Mouse (Mus musculus): ENCODE data around the gene Tnxb.
A peak's percentile ranks its signal among the peaks of the same experiment; 100 is the strongest.

Tnxb gene

DNA sequence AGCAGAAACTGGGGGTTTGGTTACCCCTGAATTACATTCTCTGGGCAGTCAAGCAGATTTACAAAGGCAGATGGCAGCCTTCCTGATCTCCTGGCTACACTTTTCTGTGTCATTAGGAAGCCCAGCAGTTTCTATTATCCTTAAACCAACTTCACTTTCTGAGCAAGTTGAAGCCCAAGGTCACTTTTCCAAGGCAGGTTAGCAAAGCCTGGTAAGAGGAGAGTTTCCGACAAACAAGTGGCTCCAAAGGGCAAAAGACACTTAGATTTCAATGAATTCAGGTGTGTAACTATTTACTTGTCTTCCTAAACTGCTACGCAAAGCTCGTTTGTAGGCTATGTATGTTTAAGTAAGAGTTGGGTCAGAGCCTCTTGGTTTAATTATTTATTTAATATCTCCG, 27.0 kb upstream of the Tnxb start:
- DNase-seq (ENCODE audit: low spot score in 2 of 2) = no peak

DNA sequence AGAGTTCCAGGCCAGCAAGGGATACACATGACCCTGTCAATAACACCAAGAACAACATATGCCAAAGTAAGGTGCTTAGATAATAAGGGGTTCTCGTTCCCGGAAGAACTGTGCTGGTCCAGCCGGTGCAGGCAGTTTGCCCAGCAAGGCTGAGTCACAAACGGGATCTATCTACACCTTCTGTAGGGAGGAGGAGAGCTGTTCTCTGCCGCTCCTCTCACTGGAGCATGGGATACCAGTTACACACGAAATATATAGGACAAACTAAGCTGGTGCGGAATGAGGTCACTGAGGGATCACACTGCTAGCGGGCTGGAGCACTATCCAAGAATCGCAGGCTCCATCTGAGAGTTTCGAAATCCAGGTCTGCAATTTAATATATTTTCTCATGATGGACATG, 26.4 kb upstream of the Tnxb start:
- no peak for DNase-seq (ENCODE audit: low spot score in 2 of 2)

DNA sequence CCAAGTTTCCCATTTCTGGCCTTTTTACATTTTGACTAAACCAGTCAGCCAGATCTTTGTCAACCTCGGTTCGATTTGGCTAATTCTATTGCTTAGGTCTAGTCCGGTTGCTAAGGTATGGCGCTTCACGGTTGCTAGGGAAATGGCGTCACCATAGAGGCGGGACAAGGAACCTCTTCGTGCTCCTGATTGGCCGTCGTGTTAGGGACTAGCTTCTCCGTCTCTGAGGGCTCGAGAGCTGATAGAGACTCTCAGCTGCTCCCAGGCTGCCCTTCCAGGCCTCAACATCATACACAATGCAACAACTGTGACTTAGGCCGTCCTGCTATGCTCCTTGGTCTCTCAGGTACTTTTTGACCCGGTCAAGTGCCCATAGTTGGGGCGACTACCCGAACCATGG, 25.7 kb upstream of the Tnxb start, which contains the start of gene Fkbpl:
TSS of gene Fkbpl (plus strand) at position 157 of the 400 bp plus-strand sequence.
- peak; percentile 92 to 93 for DNase-seq (ENCODE audit: low spot score in 2 of 2)

DNA sequence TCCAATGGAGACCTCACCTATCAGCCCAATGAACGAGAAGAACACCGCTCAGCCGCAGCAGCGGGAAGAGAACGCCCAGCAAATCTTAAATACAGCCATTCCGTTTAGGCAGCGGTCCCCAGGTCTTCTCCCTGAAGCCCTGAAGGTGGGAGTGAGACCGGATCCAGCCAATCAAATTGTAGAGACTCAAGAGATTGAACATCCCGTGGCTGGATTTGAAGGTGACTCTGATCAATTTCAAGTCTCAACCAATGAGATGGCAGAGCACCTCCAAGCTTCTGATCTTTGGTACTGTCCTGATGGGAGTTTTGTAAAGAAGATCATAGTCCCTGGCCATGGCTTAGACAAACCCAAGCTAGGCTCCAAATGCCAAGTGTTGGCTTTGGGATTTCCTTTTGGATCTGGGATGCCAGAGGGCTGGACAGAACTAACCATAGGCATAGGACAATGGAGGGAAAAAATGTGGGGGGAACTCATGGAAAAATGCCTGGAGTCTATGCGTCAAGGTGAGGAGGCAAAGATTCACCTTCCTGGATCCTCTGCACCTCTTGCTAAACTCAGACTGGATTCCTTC, 25.0 kb upstream of the Tnxb start:
- DNase-seq (ENCODE audit: low spot score in 2 of 2) = no peak

DNA sequence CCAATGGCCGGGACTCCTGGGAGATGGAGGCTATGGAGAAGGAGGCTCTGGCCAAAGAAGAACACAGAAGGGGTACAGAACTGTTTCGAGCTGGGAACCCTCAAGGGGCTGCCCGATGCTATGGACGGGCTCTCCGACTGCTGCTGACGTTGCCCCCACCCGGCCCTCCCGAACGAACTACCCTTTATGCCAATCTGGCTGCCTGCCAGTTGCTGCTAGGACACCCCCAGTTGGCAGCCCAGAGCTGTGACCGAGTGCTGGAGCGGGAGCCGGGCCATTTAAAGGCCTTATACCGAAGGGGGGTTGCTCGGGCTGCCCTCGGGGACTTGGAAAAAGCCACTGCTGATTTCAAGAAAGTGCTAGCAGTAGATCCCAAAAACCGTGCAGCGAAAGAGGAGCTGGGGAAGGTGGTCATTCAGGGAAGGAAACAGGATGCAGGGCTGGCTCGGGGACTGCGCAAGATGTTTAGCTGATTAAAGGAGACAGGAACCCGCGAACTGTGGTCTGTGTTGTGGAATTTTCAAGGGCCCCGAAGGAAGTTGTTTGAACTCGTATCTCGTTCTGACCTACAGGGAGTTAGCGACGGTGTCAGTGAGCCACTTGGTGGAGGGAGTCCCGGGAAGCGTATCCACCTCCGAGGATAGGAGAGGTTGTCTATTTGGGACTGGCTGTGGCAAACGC, 24.4 kb upstream of the Tnxb start:
- no peak for DNase-seq (ENCODE audit: low spot score in 2 of 2)

DNA sequence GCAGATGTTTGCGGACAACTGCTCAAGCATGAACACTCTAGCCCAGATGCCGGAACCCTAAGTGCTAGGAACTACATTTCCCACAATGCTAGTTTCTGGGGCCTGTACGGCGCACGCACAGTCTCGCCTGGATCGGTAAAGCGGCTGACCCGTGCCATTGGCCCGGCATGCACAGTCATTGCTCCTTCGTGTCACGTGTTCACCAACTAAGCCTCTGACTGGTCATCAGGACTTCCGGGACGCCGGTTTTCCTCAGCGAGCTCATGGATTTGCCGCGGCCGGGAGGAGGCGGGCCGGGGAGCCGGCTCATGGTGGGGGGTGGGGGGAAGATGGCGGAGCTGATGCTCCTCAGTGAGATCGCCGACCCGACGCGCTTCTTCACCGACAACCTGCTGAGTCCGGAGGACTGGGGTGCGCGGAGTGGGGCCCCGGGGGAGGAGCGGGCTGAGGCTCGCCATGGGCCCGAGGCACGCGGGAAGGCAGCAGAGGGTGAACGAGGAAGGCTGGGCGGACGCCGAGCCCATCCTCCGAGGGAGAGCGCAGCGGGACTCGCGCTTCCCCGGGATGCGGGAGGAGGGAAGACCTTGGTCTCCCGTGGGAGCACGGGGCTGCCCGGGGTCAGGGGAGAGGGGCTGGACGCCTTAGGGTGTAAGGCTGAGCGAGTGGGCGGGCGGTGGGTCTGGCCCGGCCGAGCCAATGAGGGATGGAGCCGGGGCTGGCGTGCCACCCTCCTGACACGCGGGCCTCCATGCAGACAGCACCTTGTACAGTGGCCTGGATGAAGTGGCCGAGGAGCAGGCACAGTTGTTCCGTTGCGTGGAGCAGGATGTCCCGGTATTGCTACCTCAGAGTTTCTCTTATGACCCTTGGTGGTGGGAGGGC, 23.2 kb upstream of the Tnxb start, which contains the start of gene Atf6b:
TSS of gene Atf6b (plus strand) at position 241 of the 882 bp plus-strand sequence.
- DNase-seq (ENCODE audit: low spot score in 2 of 2) = peak; percentile 71 to 96

DNA sequence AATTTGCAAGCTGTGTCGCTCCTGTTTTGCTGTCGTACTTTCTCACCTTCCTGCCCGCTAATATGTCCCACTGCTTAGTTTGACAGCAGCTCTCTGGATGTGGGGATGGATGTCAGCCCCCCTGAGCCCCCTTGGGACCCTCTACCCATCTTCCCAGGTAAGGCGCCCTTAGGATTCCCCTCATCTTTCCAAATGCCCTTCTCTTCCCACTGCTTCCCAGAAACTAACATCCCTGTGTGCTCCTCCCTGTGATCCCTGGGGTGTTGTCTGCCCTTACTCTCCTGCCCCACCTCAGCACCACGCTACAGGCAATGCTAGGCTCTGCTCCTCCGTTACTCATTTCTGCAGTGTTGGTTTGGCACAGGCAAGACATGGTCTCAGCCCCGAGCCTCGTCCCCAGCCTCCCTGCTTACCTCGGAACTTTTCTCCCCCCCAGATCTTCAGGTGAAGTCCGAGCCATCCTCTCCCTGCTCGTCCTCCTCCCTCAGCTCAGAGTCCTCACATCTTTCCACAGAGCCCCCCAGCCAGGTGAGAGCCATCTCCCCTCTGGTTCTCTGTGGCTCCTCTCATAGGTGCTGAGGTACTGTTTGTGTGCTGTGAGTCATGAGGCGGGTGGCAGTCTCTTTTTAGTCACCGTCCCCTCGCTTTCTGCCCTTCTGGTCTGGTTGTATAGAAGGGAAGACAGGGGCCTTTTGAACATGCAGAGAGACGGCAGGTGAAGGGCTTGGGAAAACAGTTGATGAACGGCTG, 22.0 kb upstream of the Tnxb start:
- no peak for DNase-seq (ENCODE audit: low spot score in 2 of 2)

DNA sequence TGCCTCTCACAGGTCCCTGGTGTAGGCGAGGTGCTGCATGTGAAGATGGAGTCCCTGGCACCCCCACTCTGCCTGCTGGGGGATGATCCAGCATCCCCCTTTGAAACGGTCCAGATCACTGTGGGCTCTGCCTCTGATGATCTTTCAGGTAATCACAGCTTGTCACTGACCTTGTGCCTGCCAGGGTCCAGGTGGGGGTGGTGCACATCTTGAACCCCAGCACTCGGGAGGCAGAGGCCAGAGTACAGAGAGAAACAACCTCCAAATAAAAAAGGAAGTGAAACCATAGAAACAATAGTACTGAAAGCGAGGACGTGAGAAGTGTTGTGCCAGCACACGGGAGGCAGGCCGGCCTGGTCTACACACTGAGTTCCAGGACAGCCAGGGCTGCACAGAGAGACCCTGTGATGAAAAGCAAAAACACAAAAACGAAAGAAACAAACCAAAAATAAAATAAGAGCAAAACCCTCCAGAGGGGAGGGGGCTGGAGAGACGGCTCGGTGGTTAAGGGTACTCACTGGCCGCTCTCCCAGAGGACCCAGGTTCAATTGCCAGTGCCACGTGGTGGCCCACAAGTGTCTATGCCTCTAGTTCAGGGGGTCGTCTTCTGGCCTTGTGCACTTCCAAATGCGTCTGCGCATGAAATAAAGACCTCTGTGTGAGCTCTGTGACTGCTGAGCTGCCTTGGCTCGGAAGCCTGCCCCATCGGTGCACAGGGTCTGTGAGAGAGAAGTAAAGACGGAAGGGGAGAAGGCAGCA, 21.1 kb upstream of the Tnxb start:
- no peak for DNase-seq (ENCODE audit: low spot score in 2 of 2)

DNA sequence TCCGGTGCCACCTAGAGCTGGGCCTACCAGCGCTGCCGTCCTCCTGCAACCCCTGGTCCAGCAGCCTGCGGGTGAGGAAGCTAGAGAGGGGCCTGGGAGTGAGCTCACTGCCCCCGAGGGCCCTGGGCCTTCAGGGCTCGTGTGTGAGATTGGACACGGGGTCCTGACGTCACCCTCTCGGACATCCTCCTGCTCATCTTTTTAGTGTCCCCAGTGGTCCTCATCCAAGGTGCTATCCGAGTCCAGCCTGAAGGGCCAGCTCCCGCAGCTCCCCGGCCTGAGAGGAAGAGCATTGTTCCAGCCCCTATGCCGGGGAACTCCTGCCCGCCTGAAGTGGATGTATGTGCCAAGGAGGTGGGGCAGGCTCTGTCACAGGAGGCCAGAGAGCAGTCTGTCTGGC, 19.6 kb upstream of the Tnxb start:
- no peak for DNase-seq (ENCODE audit: low spot score in 2 of 2)

DNA sequence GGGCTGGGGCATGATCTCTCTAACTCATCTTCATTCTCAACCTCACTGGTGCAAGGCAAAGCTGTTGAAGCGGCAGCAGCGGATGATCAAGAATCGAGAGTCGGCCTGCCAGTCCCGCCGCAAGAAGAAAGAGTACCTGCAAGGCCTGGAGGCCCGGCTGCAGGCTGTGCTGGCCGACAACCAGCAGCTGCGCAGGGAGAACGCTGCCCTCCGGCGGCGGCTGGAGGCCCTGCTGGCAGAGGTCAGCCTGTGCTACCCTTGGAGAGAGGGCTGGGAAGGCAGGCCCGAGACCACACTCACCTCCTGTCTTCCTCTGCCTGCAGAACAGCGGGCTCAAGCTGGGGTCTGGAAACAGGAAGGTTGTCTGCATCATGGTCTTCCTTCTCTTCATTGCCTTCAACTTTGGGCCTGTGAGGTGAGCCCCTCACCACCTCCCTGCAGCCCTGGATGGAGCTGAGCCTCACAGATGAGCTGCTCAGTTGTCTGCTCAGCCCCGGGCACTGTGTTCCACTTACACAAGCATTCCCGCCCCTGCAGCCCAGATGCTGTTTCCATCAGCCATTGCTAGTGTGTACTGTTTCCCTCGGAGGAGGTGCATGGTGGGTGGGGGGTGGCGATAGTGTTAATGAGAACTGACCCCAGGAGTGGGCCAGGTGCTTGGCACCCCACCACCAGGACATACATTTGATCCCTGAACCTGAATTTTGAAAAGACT, 18.7 kb upstream of the Tnxb start:
- DNase-seq (ENCODE audit: low spot score in 2 of 2) = no peak

DNA sequence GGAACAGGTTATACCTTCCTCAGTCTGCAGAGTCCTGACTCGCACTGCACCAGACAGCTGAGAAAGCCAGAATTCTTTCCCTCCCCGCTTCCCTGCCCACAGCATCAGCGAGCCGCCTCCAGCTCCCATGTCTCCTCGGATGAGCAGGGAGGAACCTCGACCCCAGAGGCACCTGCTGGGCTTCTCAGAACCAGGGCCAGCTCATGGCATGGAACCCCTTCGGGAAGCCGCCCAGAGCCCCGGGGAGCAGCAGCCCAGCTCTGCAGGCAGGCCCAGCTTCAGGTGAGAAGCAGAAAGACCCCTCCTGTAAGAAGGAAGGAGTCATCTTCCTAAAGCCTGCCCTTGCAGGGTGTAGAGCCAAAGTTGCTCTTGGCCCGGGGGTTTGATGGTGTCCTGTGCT, 17.8 kb upstream of the Tnxb start:
- DNase-seq (ENCODE audit: low spot score in 2 of 2) = no peak

DNA sequence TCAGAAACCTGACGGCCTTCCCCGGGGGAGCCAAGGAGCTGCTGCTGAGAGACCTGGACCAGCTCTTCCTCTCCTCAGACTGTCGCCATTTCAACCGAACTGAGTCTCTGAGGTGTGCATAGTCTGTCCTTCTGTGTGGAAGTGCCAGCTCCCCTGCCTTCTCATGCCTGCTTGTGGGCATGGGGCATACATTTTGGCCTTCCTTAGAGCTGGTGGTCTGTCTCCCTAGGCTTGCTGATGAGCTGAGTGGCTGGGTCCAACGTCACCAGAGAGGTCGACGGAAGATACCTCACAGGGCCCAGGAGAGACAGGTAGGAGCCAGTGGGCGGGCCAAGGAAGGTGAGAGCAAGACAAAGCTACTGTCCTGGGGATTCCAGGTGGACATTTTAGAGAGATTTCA, 17.4 kb upstream of the Tnxb start:
- no peak for DNase-seq (ENCODE audit: low spot score in 2 of 2)

DNA sequence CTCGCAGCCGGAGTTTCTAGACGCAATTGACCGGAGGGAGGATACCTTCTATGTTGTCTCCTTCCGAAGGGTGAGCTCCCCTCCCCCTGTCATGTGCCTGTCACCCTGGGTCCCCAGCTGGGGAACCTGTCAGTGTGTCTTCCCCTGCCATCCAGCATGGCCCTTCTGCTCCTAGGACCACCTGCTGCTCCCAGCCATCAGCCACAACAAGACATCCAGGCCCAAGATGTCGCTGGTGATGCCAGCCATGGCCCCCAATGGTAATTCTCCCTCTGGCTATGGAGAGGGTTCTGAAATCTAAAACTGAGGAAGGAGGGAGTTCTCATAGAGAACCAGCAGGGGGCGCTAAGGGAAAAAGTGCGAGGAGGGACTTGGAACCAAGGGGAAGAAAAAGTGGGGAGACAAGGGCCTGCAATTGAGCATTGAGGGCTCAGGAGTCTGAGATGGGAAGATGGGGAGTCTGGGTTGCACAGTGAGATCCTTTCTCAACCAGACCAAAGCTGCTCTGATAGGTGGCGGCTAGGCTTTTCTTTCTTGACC, 16.5 kb upstream of the Tnxb start:
- no peak for DNase-seq (ENCODE audit: low spot score in 2 of 2)

DNA sequence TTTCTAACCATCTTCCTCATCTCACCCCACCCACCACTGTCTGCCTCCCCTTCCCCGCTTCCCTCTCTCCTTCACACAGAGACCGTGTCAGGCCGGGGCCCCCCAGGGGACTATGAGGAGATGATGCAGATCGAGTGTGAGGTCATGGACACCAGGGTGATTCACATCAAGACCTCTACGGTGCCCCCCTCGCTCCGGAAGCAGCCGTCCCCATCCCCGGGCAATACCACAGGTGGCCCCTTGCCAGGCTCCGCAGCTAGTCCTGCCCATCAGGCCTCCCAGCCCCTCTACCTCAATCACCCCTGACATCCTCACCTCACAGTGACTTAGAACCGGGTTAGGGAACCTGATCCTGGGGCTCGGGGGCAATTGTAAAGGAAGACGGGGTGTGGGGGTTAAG, 15.9 kb upstream of the Tnxb start:
- DNase-seq (ENCODE audit: low spot score in 2 of 2) = no peak

DNA sequence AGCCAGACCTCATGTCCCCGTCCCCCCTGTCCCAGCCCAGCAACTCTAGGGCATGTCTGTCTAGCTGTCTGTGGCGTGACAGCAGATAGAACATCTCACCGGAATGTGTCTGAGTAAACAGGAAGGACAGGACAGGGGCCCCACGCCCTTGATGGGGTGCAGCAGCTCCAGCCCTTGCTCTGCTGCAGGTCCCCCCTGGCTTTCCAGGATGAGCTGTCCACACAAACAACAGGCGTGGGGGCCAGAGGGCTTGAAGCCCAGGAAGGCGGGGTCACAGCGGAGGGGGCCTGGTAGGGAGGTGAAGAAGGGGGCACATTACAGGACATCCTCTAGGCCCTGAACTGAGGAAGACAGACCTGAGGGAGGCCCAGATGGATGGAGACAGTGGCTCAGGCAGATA, 15.2 kb upstream of the Tnxb start:
- peak in 1 of 2 experiments; percentile 73 for DNase-seq (ENCODE audit: low spot score in 2 of 2)

DNA sequence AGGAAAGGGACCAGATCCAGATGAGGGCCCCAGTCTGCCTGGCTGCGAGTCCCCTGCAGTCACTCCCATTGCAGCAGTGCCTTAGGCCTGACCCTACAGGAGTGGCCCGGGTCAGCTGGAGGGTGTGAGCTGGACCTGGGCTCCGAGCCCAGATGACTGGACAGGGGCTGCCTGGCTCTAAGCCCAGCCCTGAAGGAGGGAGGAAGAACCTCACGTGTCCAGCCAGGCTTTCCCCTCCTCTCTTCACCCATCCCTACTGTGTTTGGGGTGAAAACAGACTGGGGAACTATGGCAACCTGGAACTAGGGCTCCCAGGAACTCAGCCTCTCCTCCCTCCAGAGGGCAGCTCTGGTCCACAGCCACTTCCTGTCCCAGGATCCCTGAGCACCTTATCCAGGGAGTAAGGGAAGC, 14.7 kb upstream of the Tnxb start:
- DNase-seq (ENCODE audit: low spot score in 2 of 2) = peak in 1 of 2 experiments; percentile 89

DNA sequence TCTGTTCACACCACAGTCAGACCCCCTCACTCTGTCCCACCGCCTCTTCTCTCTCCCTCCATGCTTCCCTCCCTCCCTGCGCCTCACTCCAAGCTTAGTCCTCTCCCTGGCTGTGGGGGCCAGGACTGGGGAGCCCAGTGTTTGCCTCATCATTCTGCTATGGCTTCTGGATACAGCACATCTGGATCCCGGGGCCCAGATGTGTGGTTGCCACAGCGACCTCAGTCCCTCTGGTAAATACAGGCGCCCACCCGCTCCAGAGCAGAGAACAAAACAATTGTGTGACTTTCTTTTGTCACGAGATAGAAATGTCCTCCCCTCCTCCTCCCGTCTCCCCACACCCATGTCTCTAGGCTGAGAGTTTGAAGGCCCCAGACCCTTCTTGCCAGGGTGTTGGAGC, 13.7 kb upstream of the Tnxb start:
- DNase-seq (ENCODE audit: low spot score in 2 of 2) = no peak

DNA sequence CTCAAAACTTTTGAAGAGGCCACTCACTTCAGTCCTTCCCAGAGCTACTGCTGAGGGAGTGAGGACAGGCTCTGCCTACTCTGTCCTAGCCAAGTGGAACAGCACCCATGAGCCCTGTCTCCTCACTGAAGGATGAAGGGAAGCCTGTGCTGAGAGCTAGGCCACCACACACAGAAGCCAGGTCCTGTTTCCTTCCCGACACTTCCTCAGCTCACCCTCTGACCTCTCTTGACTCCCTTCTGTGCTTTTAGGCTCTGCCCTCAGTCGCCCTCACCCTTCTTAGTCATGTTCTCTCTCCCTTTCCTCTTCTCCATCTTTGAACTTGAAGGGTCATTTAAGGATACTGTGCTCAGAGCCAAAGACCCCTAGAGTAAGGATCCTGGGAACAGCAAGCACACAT, 13.1 kb upstream of the Tnxb start:
- DNase-seq (ENCODE audit: low spot score in 2 of 2) = no peak

DNA sequence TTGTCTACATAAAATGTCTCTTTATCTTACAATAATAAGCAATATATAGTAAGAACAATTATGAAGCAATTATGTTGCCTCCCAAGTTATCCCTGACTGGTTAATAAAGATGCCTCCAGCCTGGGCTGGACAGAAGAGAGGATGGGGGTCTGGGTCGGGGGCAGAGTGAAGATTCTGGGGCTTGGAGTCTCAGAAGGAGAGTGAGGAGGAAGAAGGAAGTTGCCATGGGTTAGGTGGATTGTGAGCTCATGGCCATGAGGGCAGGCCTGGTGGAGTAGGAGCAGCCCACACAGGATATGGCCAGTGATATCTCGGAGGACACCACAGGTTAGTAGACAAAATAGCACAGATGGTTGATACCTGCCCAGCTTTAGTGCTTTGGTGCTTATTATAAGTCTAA, 12.2 kb upstream of the Tnxb start:
- no peak for DNase-seq (ENCODE audit: low spot score in 2 of 2)

DNA sequence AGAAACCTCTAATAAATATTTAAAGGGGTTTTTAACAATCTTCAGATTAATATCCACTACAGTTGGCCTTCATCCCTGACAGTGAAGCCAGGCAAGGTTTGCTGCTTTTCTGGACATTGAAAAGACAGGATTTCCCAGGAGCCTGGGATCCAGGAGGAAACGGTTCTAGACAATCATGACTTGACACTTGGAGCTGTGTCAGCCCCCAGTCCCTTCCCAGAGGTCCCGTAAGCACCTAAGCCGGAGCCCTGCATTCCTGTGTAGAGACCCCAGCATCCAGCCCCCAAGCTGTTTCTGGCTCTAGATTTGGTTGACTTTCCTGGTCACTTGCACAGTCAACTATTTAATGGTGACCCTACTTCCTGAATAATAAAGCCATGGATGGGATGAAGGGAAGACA, 11.7 kb upstream of the Tnxb start:
- DNase-seq (ENCODE audit: low spot score in 2 of 2) = no peak
